Mouse (Mus musculus): Measurements from ENCODE around the gene Speer4f2.
"Not testable (repeated sequence)": the region's sequence is repeated elsewhere in the genome, so short reads cannot be mapped to it uniquely, and the experiment has no call there.

Gene Speer4f2

GRCm38 (mm10) chr5:17372880-17373279 is at the start of gene Speer4f2:
Speer4f2 (plus strand) TSS chr5:17373180.
- not testable (repeated sequence) for DNase-seq

- no peak for DNase-seq
Measured at GRCm38 (mm10) chr5:17328946-17329566, 43.9 kb upstream of the Speer4f2 start.

GRCm38 (mm10) chr5:17334836-17335235 is 38.1 kb upstream of the Speer4f2 start:
- DNase-seq = no peak

- not testable (repeated sequence) for DNase-seq
Measured at GRCm38 (mm10) chr5:17345741-17346140, 27.2 kb upstream of the Speer4f2 start.

GRCm38 (mm10) chr5:17359394-17359999 is 13.5 kb upstream of the Speer4f2 start:
- DNase-seq = no peak

GRCm38 (mm10) chr5:17389926-17390325 is 16.9 kb downstream of the Speer4f2 start:
- DNase-seq = no peak

- DNase-seq = no peak
Measured at GRCm38 (mm10) chr5:17391207-17391606, 18.2 kb downstream of the Speer4f2 start.

GRCm38 (mm10) chr5:17400571-17400970 is 27.6 kb downstream of the Speer4f2 start:
- DNase-seq = no peak

GRCm38 (mm10) chr5:17401206-17402077 is 28.5 kb downstream of the Speer4f2 start:
- no peak for DNase-seq

GRCm38 (mm10) chr5:17402330-17403125 is 29.5 kb downstream of the Speer4f2 start:
- no peak for DNase-seq

- no peak for DNase-seq
Measured at GRCm38 (mm10) chr5:17403584-17403983, 30.6 kb downstream of the Speer4f2 start.

GRCm38 (mm10) chr5:17408924-17409660 is 36.1 kb downstream of the Speer4f2 start:
- no peak for DNase-seq

GRCm38 (mm10) chr5:17417201-17417600 is 44.2 kb downstream of the Speer4f2 start:
- DNase-seq = no peak

GRCm38 (mm10) chr5:17419215-17419820 is 46.3 kb downstream of the Speer4f2 start:
- no peak for DNase-seq

GRCm38 (mm10) chr5:17419921-17420320 is 46.9 kb downstream of the Speer4f2 start:
- DNase-seq = no peak

GRCm38 (mm10) chr5:17422225-17422624 is 49.2 kb downstream of the Speer4f2 start:
- DNase-seq = no peak

- DNase-seq = no peak
Measured at GRCm38 (mm10) chr5:17426930-17427329, 54.0 kb downstream of the Speer4f2 start.

Measured in cerebellum, adult 18-20 months (tissue).